ENCODE assay signal across 11 mouse cellular contexts in genomic region chr2:137730472-137730931, GRCm38 (mm10).
A peak's percentile ranks its signal among the peaks of the same experiment; 100 is the strongest.
DNase-seq lines count a peak whose midpoint lies in the region; ATAC-seq lines count a peak whose summit lies in the region.
"Had no signal": no experiment of that assay in that cellular context is flagged by ENCODE, and none has a peak within 500 bp of the region (broad histone marks: within the 10 kb centered on the region; RNA-seq: fewer than 3 reads in every experiment).

No protein-coding gene starts in this region.

- no peaks in the 10 kb centered on the region for H3K36me3 ChIP-seq in forebrain, embryonic 16.5 days (ENCODE audit: control insufficient read depth, insufficient read depth)
- H3K36me3 ChIP-seq in midbrain, embryonic 13.5 days, result no peaks in the 10 kb centered on the region
- H3K36me3 ChIP-seq: kidney, embryonic 15.5 days had no signal

- H3K4me1 ChIP-seq in forebrain, embryonic 16.5 days (replicated peaks; ENCODE audit: control insufficient read depth, insufficient read depth, low read length), result no peaks in the 10 kb centered on the region; the same call in 1 of the 2 replicates
- H3K4me1 ChIP-seq in midbrain, embryonic 13.5 days (replicated peaks), result peaks cover 25% of the 10 kb centered on the region

- H3K9ac ChIP-seq in forebrain, embryonic 16.5 days (replicated peaks; ENCODE audit: low read depth, low read length), result no peak overlapping the region
- no peak overlapping the region for H3K9ac ChIP-seq in midbrain, embryonic 13.5 days (replicated peaks)
- H3K9ac ChIP-seq: kidney, embryonic 15.5 days had no signal

- no peak overlapping the region for H3K4me2 ChIP-seq in forebrain, embryonic 16.5 days (ENCODE audit: low read length)
- peak overlapping the region; percentile 19 for H3K4me2 ChIP-seq in midbrain, embryonic 13.5 days (replicated peaks)
- H3K4me2 ChIP-seq: kidney, embryonic 15.5 days; liver, embryonic 11.5 days had no signal

- H3K27me3 ChIP-seq in forebrain, embryonic 16.5 days (replicated peaks; ENCODE audit: control insufficient read depth, insufficient read depth, low read length), result no peaks in the 10 kb centered on the region
- H3K27me3 ChIP-seq in midbrain, embryonic 13.5 days, result peaks cover 7% of the 10 kb centered on the region
- H3K27me3 ChIP-seq: kidney, embryonic 15.5 days had no signal

- 16% methylated on average over 12 of the region's 12 CpGs for WGBS in forebrain, embryonic 16.5 days
- WGBS in midbrain, embryonic 13.5 days, result 14% methylated on average over 12 of the region's 12 CpGs

- H3K9me3 ChIP-seq in forebrain, embryonic 16.5 days (ENCODE audit: control insufficient read depth, low read length), result no peaks in the 10 kb centered on the region
- no peaks in the 10 kb centered on the region for H3K9me3 ChIP-seq in midbrain, embryonic 13.5 days
- H3K9me3 ChIP-seq: kidney, embryonic 15.5 days had no signal

- no peak overlapping the region for H3K27ac ChIP-seq in forebrain, embryonic 16.5 days (ENCODE audit: low read length)
- H3K27ac ChIP-seq in midbrain, embryonic 13.5 days, result no peak overlapping the region
- H3K27ac ChIP-seq: kidney, embryonic 15.5 days had no signal

- intact Hi-C loops in gastrocnemius, postnatal 36 days (cut with DNase I), result loop anchor here (5.0 to 10.0 kb wide), 2 partner anchors 613 to 736 kb away; partner anchors contain the start of gene Jag1

- H3K4me3 ChIP-seq in forebrain, embryonic 16.5 days (replicated peaks; ENCODE audit: low read length), result no peak overlapping the region
- H3K4me3 ChIP-seq in midbrain, embryonic 13.5 days (replicated peaks), result no peak overlapping the region
- H3K4me3 ChIP-seq: kidney, embryonic 15.5 days had no signal

- ATAC-seq in forebrain, embryonic 16.5 days, result peak; percentile 51
- peak; percentile 88 for ATAC-seq in midbrain, embryonic 13.5 days

- DNase-seq in cerebellum, adult 9-11 months, result peak; percentile 17
- DNase-seq in embryo, embryonic 10.5 days (ENCODE audit: low spot score), result peak; percentile 59
- no peak for DNase-seq in right cerebral cortex, postnatal 14 days
- no peak for DNase-seq in gastrocnemius, postnatal 36 days
- no peak for DNase-seq in frontal cortex, postnatal 14 days (ENCODE audit: low spot score in 2 of 2)
- DNase-seq: heart, postnatal 4 days; lung, postnatal 10 days had no signal

Comparison
In these comparisons a context has a peak if more than half of its experiments do, and no peak if none do; other contexts are left out.
1. DNase-seq: peak in cerebellum, adult 9-11 months (single experiment) and embryo, embryonic 10.5 days (single experiment); none in right cerebral cortex, postnatal 14 days (single experiment), gastrocnemius, postnatal 36 days (0 of 2) and frontal cortex, postnatal 14 days (0 of 2).